Mouse (Mus musculus) naive thymus-derived CD4-positive, alpha-beta T cell, adult 2 months (primary cell): ENCODE data around the gene Csnk1g2.
"Not testable (repeated sequence)": the region's sequence is repeated elsewhere in the genome, so short reads cannot be mapped to it uniquely, and the experiment has no call there.

Source experiments
- DNase-seq: peaks from one replicate; pipeline ENCODE4 v3.0.0-alpha.2; 2011; ENCODE audit warnings: low read depth

The Csnk1g2 gene

GRCm38 (mm10) chr10:80623457-80624191, 986 bp downstream of the Csnk1g2 start:
- peak; percentile 75 for DNase-seq

GRCm38 (mm10) chr10:80625764-80626163, 3.1 kb downstream of the Csnk1g2 start:
- no peak for DNase-seq

GRCm38 (mm10) chr10:80627685-80628084, 5.0 kb downstream of the Csnk1g2 start:
- no peak for DNase-seq

- DNase-seq = peak; percentile 66
These were observed 6.3 kb downstream of the Csnk1g2 start for GRCm38 (mm10) chr10:80628925-80629324.

- no peak for DNase-seq
These were observed 12.7 kb downstream of the Csnk1g2 start for GRCm38 (mm10) chr10:80635345-80635744.

GRCm38 (mm10) chr10:80646936-80647335, 24.3 kb downstream of the Csnk1g2 start:
- DNase-seq = no peak

- not testable (repeated sequence) for DNase-seq
These were observed 27.3 kb downstream of the Csnk1g2 start for GRCm38 (mm10) chr10:80649910-80650309.

GRCm38 (mm10) chr10:80650392-80650791, 27.8 kb downstream of the Csnk1g2 start:
- DNase-seq = no peak

GRCm38 (mm10) chr10:80653156-80653720, 30.6 kb downstream of the Csnk1g2 start:
- no peak for DNase-seq

- no peak for DNase-seq
These were observed 32.2 kb downstream of the Csnk1g2 start for GRCm38 (mm10) chr10:80654866-80655265.

- DNase-seq = peak; percentile 27
These were observed 32.9 kb downstream of the Csnk1g2 start for GRCm38 (mm10) chr10:80655406-80656129.

- DNase-seq = peak; percentile 96
These were observed 33.7 kb downstream of the Csnk1g2 start for GRCm38 (mm10) chr10:80656130-80656862.

- DNase-seq = peak; percentile 41
These were observed 34.4 kb downstream of the Csnk1g2 start, which contains the start of gene Btbd2 for GRCm38 (mm10) chr10:80656863-80657623. Gene Btbd2, minus strand, starts transcription at chr10:80657071.

GRCm38 (mm10) chr10:80658194-80658840, 35.7 kb downstream of the Csnk1g2 start:
- DNase-seq = peak; percentile 89

GRCm38 (mm10) chr10:80658841-80659202, 36.2 kb downstream of the Csnk1g2 start:
- DNase-seq = no peak

GRCm38 (mm10) chr10:80659213-80659612, 36.6 kb downstream of the Csnk1g2 start:
- peak; percentile 83 for DNase-seq

GRCm38 (mm10) chr10:80661149-80661548, 38.5 kb downstream of the Csnk1g2 start:
- DNase-seq = peak; percentile 85

GRCm38 (mm10) chr10:80663485-80664196, 41.0 kb downstream of the Csnk1g2 start:
- peak; percentile 58 for DNase-seq

GRCm38 (mm10) chr10:80664197-80665015, 41.8 kb downstream of the Csnk1g2 start:
- peak; percentile 65 for DNase-seq
